Mouse (Mus musculus): Measurements from ENCODE around the gene Slc12a7.

DNA sequence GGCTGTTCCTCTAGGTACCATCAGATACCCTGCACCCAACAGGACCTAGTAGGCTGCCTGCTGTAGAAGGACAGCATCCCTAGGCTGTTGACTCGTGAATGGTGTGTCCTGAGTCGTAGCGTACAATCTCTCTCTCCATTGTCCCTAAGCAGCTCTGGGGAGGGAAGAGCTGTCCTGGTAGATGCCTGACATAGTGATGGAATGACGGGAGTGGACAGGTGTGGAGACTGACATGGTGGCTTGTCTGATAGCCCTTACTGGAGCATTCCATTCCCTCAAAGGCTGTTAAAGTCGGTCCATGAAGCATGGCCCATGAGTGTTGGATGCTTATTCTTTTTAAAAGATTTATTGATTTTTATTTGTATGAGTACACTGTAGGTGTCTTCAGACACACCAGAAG, 72.0 kb downstream of the Slc12a7 start:
- TF ChIP-seq CTCF (IDR thresholded peaks at IDR 0.05; ENCODE audit: borderline replicate concordance, control insufficient read depth, extremely low read depth, insufficient read depth, low read length, poor library complexity) = no peak
- TF ChIP-seq POLR2A (IDR thresholded peaks at IDR 0.05; ENCODE audit: control insufficient read depth, extremely low read depth, insufficient read depth, low read length, poor library complexity) = no peak

All from thymus, adult 2 months (tissue).